Comparison of ENCODE assay signal across 18 mouse cellular contexts in genomic region chr1:176832607-176833006, GRCm38 (mm10). TPM values are rescaled to one million over a fixed set of nuclear protein-coding genes. Genes with fewer than 3 reads are reported as not detected.
A peak's percentile ranks its signal among the peaks of the same experiment; 100 is the strongest.
DNase-seq lines count a peak whose midpoint lies in the region; ATAC-seq and TF ChIP-seq lines count a peak whose summit lies in the region.
"Had no signal": no experiment of that assay in that cellular context is flagged by ENCODE, and none has a peak within 500 bp of the region (broad histone marks: within the 10 kb centered on the region; RNA-seq: fewer than 3 reads in every experiment).

No protein-coding gene starts in this region.

- intact Hi-C loops in gastrocnemius, adult 2 months (cut with DNase I) = no loop called here

- no peak overlapping the region for H3K4me3 ChIP-seq in gastrocnemius, adult 2 months
- H3K4me3 ChIP-seq in spleen, adult 2 months (ENCODE audit: extremely low read depth, insufficient read depth, insufficient read length) = no peak overlapping the region
- H3K4me3 ChIP-seq: embryonic facial prominence, embryonic 13.5 days; liver, embryonic 13.5 days had no signal

- H3K36me3 ChIP-seq in spleen, adult 2 months (ENCODE audit: control insufficient read depth, insufficient read depth, low read length) = no peaks in the 10 kb centered on the region
- H3K36me3 ChIP-seq: liver, embryonic 13.5 days had no signal

- H3K4me1 ChIP-seq in spleen, adult 2 months (ENCODE audit: control insufficient read depth, insufficient read depth, insufficient read length) = peaks cover 10% of the 10 kb centered on the region
- H3K4me1 ChIP-seq: embryonic facial prominence, embryonic 13.5 days had no signal

- peak overlapping the region; percentile 16 for H3K27ac ChIP-seq in gastrocnemius, adult 2 months
- peak overlapping the region; percentile 9; the same call in 1 of the 2 replicates for H3K27ac ChIP-seq in spleen, adult 2 months (ENCODE audit: insufficient read depth, low read length)
- H3K27ac ChIP-seq: embryonic facial prominence, embryonic 13.5 days; hindbrain, postnatal 0 days; liver, embryonic 13.5 days had no signal

- no peak for DNase-seq in gastrocnemius, adult 2 months
- DNase-seq in gastrocnemius, postnatal 10 days = no peak
- DNase-seq in spleen, adult 2 months (ENCODE audit: low read depth in 1 of 2, low spot score in 2 of 2) = no peak
- DNase-seq in spleen, postnatal 14 days (ENCODE audit: low spot score in 2 of 2) = no peak
- no peak for DNase-seq in cerebellum, adult 11 months
- DNase-seq in kidney, postnatal 25 days = no peak
- no peak for DNase-seq in adrenal gland, adult 8-10 months
- DNase-seq: adrenal gland, postnatal 25 days; heart, postnatal 14 days; kidney, adult 2 months; kidney, postnatal 36 days; left cerebral cortex, postnatal 4 days; liver, embryonic 13.5 days; midbrain, embryonic 14.5 days; right cerebral cortex, adult 18-20 months had no signal

- TF ChIP-seq POLR2A in spleen, adult 2 months (IDR thresholded peaks at IDR 0.05; ENCODE audit: low read depth, low read length) = no peak

- WGBS in spleen, adult 2 months = 24% methylated on average over 8 of the region's 8 CpGs

- no peak for TF ChIP-seq CTCF in gastrocnemius, adult 2 months (IDR thresholded peaks at IDR 0.05)
- TF ChIP-seq CTCF in spleen, adult 2 months (IDR thresholded peaks at IDR 0.05; ENCODE audit: extremely low read depth, insufficient read depth, insufficient read length, insufficient replicate concordance) = no peak

- peak; percentile 37 for ATAC-seq in inflammation-experienced regulatory T-cells, adult 6 months
- ATAC-seq: hindbrain, postnatal 0 days had no signal

- no peaks in the 10 kb centered on the region for H3K27me3 ChIP-seq in spleen, adult 2 months (ENCODE audit: control insufficient read depth, insufficient read depth, low read length)

RNA-seq across cellular contexts. Expression of gene Sdccag8, which starts 18.1 kb away (rescaled TPM):
- total RNA-seq in gastrocnemius, adult 2 months (2021) = 1 to 10 TPM; 4.0 to 4.9 TPM
- total RNA-seq in gastrocnemius, postnatal 10 days (2021) = 1 to 10 TPM; 7.2 to 7.6 TPM
- 2.7 and 4.0 TPM in 2 replicates for polyA plus RNA-seq in spleen, adult 2 months (2012; rRNA removed)
- polyA plus RNA-seq in inflammation-experienced regulatory T-cells, adult 6 months (2017; shearing (Covaris generic)) = 10 to 100 TPM; 24.5 to 28.1 (median 27.5) TPM
- 10 to 100 TPM in 3 of 4 experiments, 1 to 10 TPM in 1; 9.7 to 20.9 (median 12.7) TPM for total RNA-seq in adrenal gland, adult 8-10 months (2022)

RNA-seq across cellular contexts. Expression of gene Cep170, which starts 18.7 kb away (rescaled TPM):
- total RNA-seq in gastrocnemius, adult 2 months (2021) = 10 to 100 TPM; 14.5 to 16.2 TPM
- 10 to 100 TPM; 23.6 to 32.7 TPM for total RNA-seq in gastrocnemius, postnatal 10 days (2021)
- 4.8 and 4.9 TPM in 2 replicates for polyA plus RNA-seq in spleen, adult 2 months (2012; rRNA removed)
- 10 to 100 TPM; 10.7 to 11.6 (median 11.6) TPM for polyA plus RNA-seq in inflammation-experienced regulatory T-cells, adult 6 months (2017; shearing (Covaris generic))
- total RNA-seq in adrenal gland, adult 8-10 months (2022) = 10 to 100 TPM; 27.4 to 44.4 (median 37.9) TPM
